Mouse (Mus musculus): ENCODE measurements around the gene Txn1.

DNA sequence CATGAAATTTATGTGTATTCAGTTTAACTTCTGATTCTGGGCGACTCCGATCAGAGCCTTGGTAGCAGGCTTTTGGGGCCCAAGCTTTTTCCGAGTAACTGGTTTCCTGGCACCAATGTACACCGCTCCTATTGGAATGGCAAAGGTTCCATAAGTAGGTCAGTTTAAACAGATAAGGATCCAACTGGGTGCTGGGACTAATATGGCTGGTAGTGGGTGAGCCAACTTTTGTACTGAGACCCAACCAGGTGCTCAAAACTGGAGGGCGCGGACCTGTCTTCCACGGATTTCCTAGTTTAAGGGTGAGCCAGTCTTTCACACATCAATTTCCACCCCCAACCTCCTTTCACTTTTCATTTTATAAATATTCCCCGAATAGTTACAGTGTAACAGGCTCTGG is 1.2 kb downstream of the Txn1 start:
- TF ChIP-seq CTCF (IDR thresholded peaks at IDR 0.05; ENCODE audit: insufficient read depth, low read depth, low read length) (no peak), POLR2A (IDR thresholded peaks at IDR 0.05; ENCODE audit: insufficient read depth, low read depth, low read length) (no peak)
